Mouse (Mus musculus): ENCODE measurements around the gene Rhox4e. TPM values are rescaled to one million over a fixed set of nuclear protein-coding genes. Genes with fewer than 3 reads are reported as not detected.
"Not testable (repeated sequence)": the region's sequence is repeated elsewhere in the genome, so short reads cannot be mapped to it uniquely, and the experiment has no call there.

Rhox4e gene
- polyA plus RNA-seq (2015; fragmentation: Nextera tagmentation; extraction: Ambion mirVana): not detected in 2 replicates

DNA sequence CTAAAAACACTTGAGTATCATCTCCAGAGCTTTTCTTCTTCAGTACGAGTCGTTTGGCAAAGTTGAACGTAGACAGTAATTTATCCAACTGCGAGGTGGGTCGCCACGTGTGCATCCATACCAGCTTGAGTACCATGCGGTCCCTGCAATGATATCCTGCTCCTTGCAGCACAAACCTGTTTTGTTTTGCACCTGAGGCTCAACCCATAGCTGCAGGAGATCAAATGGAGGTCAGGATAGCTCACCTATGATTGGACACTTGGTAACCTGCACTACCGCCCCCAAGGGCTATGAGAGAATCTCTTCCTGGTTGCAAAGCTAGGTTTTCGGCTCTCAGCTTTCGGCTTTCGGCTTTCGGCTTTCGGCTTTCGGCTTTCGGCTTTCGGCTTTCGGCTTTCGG lies at the start of gene Rhox4e:
Gene Rhox4e, plus strand, starts transcription at position 301 of the 400 bp plus-strand sequence.
- not testable (repeated sequence) for H3K27ac ChIP-seq; H3K4me2 ChIP-seq; H3K27me3 ChIP-seq; ATAC-seq (ENCODE audit: low FRiP score); H3K9me3 ChIP-seq; H3K4me1 ChIP-seq (replicated peaks); H3K4me3 ChIP-seq; H3K9ac ChIP-seq; H3K36me3 ChIP-seq
- WGBS: over 99% methylated on average over 10 of the region's 18 CpGs

DNA sequence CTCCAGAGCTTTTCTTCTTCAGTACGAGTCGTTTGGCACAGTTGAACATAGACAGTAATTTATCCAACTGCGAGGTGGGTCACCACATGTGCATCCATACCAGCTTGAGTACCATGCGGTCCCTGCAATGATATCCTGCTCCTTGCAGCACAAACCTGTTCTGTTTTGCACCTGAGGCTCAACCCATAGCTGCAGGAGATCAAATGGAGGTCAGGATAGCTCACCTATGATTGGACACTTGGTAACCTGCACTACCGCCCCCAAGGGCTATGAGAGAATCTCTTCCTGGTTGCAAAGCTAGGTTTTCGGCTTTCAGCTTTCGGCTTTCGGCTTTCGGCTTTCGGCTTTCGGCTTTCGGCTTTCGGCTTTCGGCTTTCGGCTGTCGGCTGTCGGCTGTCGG lies 43.2 kb upstream of the Rhox4e start, which contains the start of gene Rhox4d:
Gene Rhox4d, plus strand, starts transcription at position 301 of the 400 bp plus-strand sequence.
- not testable (repeated sequence) for H3K27me3 ChIP-seq; H3K4me1 ChIP-seq (replicated peaks); H3K27ac ChIP-seq; H3K4me3 ChIP-seq; H3K4me2 ChIP-seq; H3K36me3 ChIP-seq; ATAC-seq (ENCODE audit: low FRiP score); H3K9ac ChIP-seq; H3K9me3 ChIP-seq
- WGBS: 91% methylated on average over 16 of the region's 18 CpGs

DNA sequence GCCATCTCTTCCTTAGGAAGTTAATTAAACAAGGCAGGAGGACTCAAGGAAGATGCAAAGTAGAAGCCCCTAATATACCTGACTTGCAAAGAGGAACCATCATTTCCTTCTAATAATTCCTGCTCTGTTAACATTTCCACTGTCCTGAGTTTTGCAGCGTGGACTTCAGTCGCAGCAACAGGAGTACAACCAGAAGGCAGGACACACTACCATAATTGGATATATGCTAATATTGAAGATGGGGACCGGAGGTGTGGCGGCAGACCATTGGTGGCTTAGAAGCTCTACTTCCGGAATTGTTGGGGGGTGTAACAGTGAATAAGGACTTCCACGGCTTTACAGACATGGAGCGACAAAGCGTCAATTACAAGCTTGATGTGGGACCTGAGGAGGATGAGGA lies 27.1 kb upstream of the Rhox4e start, which contains the start of gene Rhox2e:
Gene Rhox2e, plus strand, starts transcription at position 301 of the 400 bp plus-strand sequence.
- not testable (repeated sequence) for H3K4me2 ChIP-seq; ATAC-seq (ENCODE audit: low FRiP score); H3K9me3 ChIP-seq; H3K4me3 ChIP-seq; H3K9ac ChIP-seq; H3K36me3 ChIP-seq; H3K27ac ChIP-seq; H3K4me1 ChIP-seq (replicated peaks); H3K27me3 ChIP-seq
- WGBS: 93% methylated on average over 3 of the region's 8 CpGs

DNA sequence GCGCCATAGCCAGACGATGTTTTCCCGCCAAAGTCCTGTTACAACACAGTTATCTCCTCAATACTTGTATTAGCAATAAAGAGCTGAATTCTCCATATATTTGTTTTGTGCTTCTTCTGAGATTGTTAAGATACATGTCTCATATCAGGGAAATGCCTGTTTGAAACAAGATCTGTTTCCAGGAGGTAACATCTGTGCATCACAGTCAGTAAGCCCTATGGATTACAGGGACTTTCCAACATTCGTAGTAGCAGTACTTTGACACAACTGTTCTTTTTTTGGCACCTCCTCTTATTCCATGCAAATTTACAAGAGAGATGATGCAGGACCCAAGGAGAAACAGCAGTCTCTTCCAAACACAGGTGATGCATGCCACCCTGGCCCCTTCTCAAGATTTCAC lies 15.5 kb upstream of the Rhox4e start, which contains the start of gene Rhox3e:
Gene Rhox3e, plus strand, starts transcription at position 301 of the 400 bp plus-strand sequence.
- H3K4me2 ChIP-seq; H3K27ac ChIP-seq; H3K9ac ChIP-seq; H3K36me3 ChIP-seq; H3K4me1 ChIP-seq (replicated peaks); ATAC-seq (ENCODE audit: low FRiP score); H3K4me3 ChIP-seq; H3K9me3 ChIP-seq; H3K27me3 ChIP-seq: not testable (repeated sequence)
- WGBS: 100% methylated on average over 1 of the region's 4 CpGs

DNA sequence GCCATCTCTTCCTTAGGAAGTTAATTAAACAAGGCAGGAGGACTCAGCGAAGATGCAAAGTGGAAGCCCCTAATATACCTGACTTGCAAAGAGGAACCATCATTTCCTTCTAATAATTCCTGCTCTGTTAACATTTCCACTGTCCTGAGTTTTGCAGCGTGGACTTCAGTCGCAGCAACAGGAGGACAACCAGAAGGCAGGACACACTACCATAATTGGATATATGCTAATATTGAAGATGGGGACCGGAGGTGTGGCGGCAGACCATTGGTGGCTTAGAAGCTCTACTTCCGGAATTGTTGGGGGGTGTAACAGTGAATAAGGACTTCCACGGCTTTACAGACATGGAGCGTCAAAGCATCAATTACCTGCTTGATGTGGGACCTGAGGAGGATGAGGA lies 13.9 kb downstream of the Rhox4e start, which contains the start of gene Rhox2f:
Gene Rhox2f, plus strand, starts transcription at position 301 of the 400 bp plus-strand sequence.
- H3K4me2 ChIP-seq; H3K9me3 ChIP-seq; H3K27me3 ChIP-seq; H3K27ac ChIP-seq; H3K4me3 ChIP-seq; H3K9ac ChIP-seq; H3K4me1 ChIP-seq (replicated peaks); ATAC-seq (ENCODE audit: low FRiP score); H3K36me3 ChIP-seq: not testable (repeated sequence)
- WGBS: 93% methylated on average over 8 of the region's 8 CpGs

DNA sequence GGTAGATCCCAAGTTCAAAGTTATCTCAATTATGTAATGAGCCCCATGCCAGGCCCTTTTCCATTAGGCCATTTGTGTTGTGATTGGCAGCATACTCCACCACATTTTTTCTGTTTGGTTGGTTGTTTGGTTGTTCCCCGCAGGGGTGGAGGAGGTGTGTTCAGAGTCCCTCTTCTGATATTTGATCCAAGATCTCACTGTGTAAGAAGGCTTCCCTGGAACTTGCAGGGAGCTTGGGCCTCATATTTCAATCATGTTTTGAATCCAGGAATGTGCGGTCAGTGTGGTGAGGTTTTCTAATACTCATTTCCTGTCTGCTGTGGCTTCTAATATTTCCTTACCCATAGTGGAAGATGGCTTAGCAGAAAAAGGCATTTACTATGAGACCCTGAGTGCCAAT lies 15.4 kb downstream of the Rhox4e start:
- H3K4me1 ChIP-seq (replicated peaks); H3K36me3 ChIP-seq; H3K4me2 ChIP-seq; H3K9me3 ChIP-seq; H3K9ac ChIP-seq; H3K4me3 ChIP-seq; H3K27me3 ChIP-seq; ATAC-seq (ENCODE audit: low FRiP score); H3K27ac ChIP-seq: not testable (repeated sequence)
- 65% methylated on average over 2 of the region's 2 CpGs for WGBS

DNA sequence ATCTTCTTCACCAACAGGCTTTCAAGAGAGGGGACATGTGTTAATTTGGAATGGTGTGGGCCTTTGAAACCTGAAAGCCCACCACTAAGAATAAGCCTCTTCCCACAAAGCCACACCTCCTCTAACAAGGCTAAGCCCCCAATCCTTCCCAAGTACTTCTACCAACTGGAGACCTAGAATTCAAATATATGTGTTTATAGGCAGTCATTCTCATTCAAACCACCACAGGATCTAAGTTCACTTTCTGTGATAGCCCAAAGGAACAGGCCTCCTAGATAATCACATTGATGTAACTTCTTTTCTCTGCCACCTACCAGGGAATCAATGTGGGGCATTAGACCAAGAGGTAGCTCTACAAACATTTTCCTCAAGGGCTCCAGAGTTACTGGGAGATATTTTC lies 23.5 kb downstream of the Rhox4e start, which contains the start of gene Rhox3f:
Gene Rhox3f, plus strand, starts transcription at position 301 of the 400 bp plus-strand sequence.
- not testable (repeated sequence) for H3K4me2 ChIP-seq; H3K27me3 ChIP-seq; H3K27ac ChIP-seq; H3K4me3 ChIP-seq; H3K4me1 ChIP-seq (replicated peaks); H3K36me3 ChIP-seq; H3K9ac ChIP-seq; ATAC-seq (ENCODE audit: low FRiP score); H3K9me3 ChIP-seq

DNA sequence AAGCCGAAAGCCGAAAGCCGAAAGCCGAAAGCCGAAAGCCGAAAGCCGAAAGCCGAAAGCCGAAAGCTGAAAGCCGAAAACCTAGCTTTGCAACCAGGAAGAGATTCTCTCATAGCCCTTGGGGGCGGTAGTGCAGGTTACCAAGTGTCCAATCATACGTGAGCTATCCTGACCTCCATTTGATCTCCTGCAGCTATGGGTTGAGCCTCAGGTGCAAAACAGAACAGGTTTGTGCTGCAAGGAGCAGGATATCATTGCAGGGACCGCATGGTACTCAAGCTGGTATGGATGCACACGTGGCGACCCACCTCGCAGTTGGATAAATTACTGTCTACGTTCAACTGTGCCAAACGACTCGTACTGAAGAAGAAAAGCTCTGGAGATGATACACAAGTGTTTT lies 50.4 kb downstream of the Rhox4e start, which contains the start of gene Rhox4f:
Gene Rhox4f, minus strand, starts transcription at position 101 of the 400 bp plus-strand sequence.
- H3K4me1 ChIP-seq (replicated peaks); H3K4me2 ChIP-seq; ATAC-seq (ENCODE audit: low FRiP score); H3K9ac ChIP-seq; H3K4me3 ChIP-seq; H3K27me3 ChIP-seq; H3K36me3 ChIP-seq; H3K9me3 ChIP-seq; H3K27ac ChIP-seq: not testable (repeated sequence)
- 97% methylated on average over 18 of the region's 19 CpGs for WGBS

Other genes with a start within 250 kb of the Rhox4e start
- gene Rhox3a2, start 177.4 kb upstream of the Rhox4e start, polyA plus RNA-seq (2015; fragmentation: Nextera tagmentation; extraction: Ambion mirVana): not detected in 2 replicates
- gene Rhox4a2, start 166.6 kb upstream of the Rhox4e start, polyA plus RNA-seq (2015; fragmentation: Nextera tagmentation; extraction: Ambion mirVana): not detected in 2 replicates
- not detected in 2 replicates for gene Rhox2b, start 145.3 kb upstream of the Rhox4e start, polyA plus RNA-seq (2015; fragmentation: Nextera tagmentation; extraction: Ambion mirVana)
- gene Rhox4b, start 124.9 kb upstream of the Rhox4e start, polyA plus RNA-seq (2015; fragmentation: Nextera tagmentation; extraction: Ambion mirVana): not detected in 2 replicates
- gene Rhox2c, start 103.7 kb upstream of the Rhox4e start, polyA plus RNA-seq (2015; fragmentation: Nextera tagmentation; extraction: Ambion mirVana): 0.94 TPM in 1 of 2 replicates, not detected in the other
- gene Rhox3c, start 98.8 kb upstream of the Rhox4e start, polyA plus RNA-seq (2015; fragmentation: Nextera tagmentation; extraction: Ambion mirVana): not detected in 2 replicates
- not detected in 2 replicates for gene Rhox4c, start 77.1 kb upstream of the Rhox4e start, polyA plus RNA-seq (2015; fragmentation: Nextera tagmentation; extraction: Ambion mirVana)
- gene Rhox2d, start 64.0 kb upstream of the Rhox4e start, polyA plus RNA-seq (2015; fragmentation: Nextera tagmentation; extraction: Ambion mirVana): not detected in 2 replicates
- not detected in 2 replicates for gene Rhox4d, start 43.1 kb upstream of the Rhox4e start, polyA plus RNA-seq (2015; fragmentation: Nextera tagmentation; extraction: Ambion mirVana)
- gene Rhox2e, start 27.0 kb upstream of the Rhox4e start, polyA plus RNA-seq (2015; fragmentation: Nextera tagmentation; extraction: Ambion mirVana): not detected in 2 replicates
- not detected in 2 replicates for gene Rhox3e, start 15.4 kb upstream of the Rhox4e start, polyA plus RNA-seq (2015; fragmentation: Nextera tagmentation; extraction: Ambion mirVana)
- gene Rhox2f, start 14.0 kb downstream of the Rhox4e start, polyA plus RNA-seq (2015; fragmentation: Nextera tagmentation; extraction: Ambion mirVana): not detected in 2 replicates
- gene Rhox3f, start 23.6 kb downstream of the Rhox4e start, polyA plus RNA-seq (2015; fragmentation: Nextera tagmentation; extraction: Ambion mirVana): not detected in 2 replicates
- gene Rhox4f, start 50.3 kb downstream of the Rhox4e start, polyA plus RNA-seq (2015; fragmentation: Nextera tagmentation; extraction: Ambion mirVana): not detected in 2 replicates
- not detected in 2 replicates for gene Rhox3g, start 71.2 kb downstream of the Rhox4e start, polyA plus RNA-seq (2015; fragmentation: Nextera tagmentation; extraction: Ambion mirVana)
- gene Rhox2g, start 86.1 kb downstream of the Rhox4e start, polyA plus RNA-seq (2015; fragmentation: Nextera tagmentation; extraction: Ambion mirVana): not detected in 2 replicates
- gene Rhox4g, start 93.9 kb downstream of the Rhox4e start, polyA plus RNA-seq (2015; fragmentation: Nextera tagmentation; extraction: Ambion mirVana): not detected in 2 replicates
- gene Rhox3h, start 111.4 kb downstream of the Rhox4e start, polyA plus RNA-seq (2015; fragmentation: Nextera tagmentation; extraction: Ambion mirVana): not detected in 2 replicates
- gene Rhox2h, start 115.9 kb downstream of the Rhox4e start, polyA plus RNA-seq (2015; fragmentation: Nextera tagmentation; extraction: Ambion mirVana): not detected in 2 replicates
- gene Rhox5, start 247.4 kb downstream of the Rhox4e start, polyA plus RNA-seq (2015; fragmentation: Nextera tagmentation; extraction: Ambion mirVana): 0.36 TPM in 1 of 2 replicates, not detected in the other

Measured in hindbrain, embryonic 13.5 days (tissue).